In the genomic region with DNA sequence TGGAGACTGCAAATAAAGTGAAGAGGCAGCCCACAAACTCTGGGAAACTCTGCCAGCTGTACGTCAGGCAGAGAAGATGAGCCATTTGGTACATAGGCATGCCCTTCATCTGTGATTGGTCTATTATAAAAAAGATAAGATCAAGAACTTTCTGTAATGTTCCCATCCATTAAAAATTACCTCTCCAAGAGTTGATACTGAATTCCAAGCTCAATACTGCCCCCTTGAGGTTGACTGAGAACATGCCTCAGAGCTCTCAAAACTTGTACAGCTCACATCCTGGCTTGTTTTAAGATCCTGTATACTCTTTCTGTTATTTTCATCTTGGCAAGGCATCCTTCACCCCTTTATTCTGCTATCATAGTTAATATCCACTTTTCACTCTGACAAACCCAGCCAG, we compare ENCODE assay signal across 9 mouse cellular contexts. TPM values are rescaled to one million over a fixed set of nuclear protein-coding genes. Genes with fewer than 3 reads are reported as not detected.
DNase-seq lines count a peak whose midpoint lies in the region; ATAC-seq and TF ChIP-seq lines count a peak whose summit lies in the region.
"Had no signal": no experiment of that assay in that cellular context is flagged by ENCODE, and none has a peak within 500 bp of the region (broad histone marks: within the 10 kb centered on the region; RNA-seq: fewer than 3 reads in every experiment).

No protein-coding gene starts in this region.

- no peak overlapping the region for H3K27ac ChIP-seq in intestine, embryonic 14.5 days (ENCODE audit: low read depth)
- H3K27ac ChIP-seq in intestine, embryonic 16.5 days (ENCODE audit: low read length), result no peak overlapping the region
- no peak overlapping the region for H3K27ac ChIP-seq in cortical plate, adult 2 months (ENCODE audit: insufficient read depth, low read length)
- H3K27ac ChIP-seq in liver, embryonic 12.5 days, result peak overlapping the region; percentile 75

- H3K4me1 ChIP-seq in intestine, embryonic 14.5 days (replicated peaks; ENCODE audit: control insufficient read depth, insufficient read depth, low read length), result no peaks in the 10 kb centered on the region
- H3K4me1 ChIP-seq in intestine, embryonic 16.5 days (ENCODE audit: control insufficient read depth, insufficient read depth, low read length), result no peaks in the 10 kb centered on the region
- no peaks in the 10 kb centered on the region for H3K4me1 ChIP-seq in cortical plate, adult 2 months (ENCODE audit: control insufficient read depth, insufficient read depth, low read length)
- peaks cover 41% of the 10 kb centered on the region for H3K4me1 ChIP-seq in liver, embryonic 12.5 days

- H3K4me3 ChIP-seq in intestine, embryonic 14.5 days (ENCODE audit: low read depth, low read length), result no peak overlapping the region
- no peak overlapping the region for H3K4me3 ChIP-seq in intestine, embryonic 16.5 days (ENCODE audit: low read length)
- no peak overlapping the region for H3K4me3 ChIP-seq in cortical plate, adult 2 months (ENCODE audit: insufficient read depth, low read length)
- no peak overlapping the region for H3K4me3 ChIP-seq in liver, embryonic 12.5 days
- H3K4me3 ChIP-seq: erythroblast, embryonic 14.5 days had no signal

- no peak for TF ChIP-seq POLR2A in cortical plate, adult 2 months (IDR thresholded peaks at IDR 0.05; ENCODE audit: extremely low read depth, insufficient read depth, low read length)

- peak; percentile 51 for DNase-seq in intestine, embryonic 14.5 days (ENCODE audit: low spot score)
- peak; percentile 5 for DNase-seq in urinary bladder, postnatal 25 days (ENCODE audit: low spot score)
- no peak for DNase-seq in urinary bladder, adult 18-20 months (ENCODE audit: low spot score in 2 of 2)
- DNase-seq in ovary, postnatal 10 days (ENCODE audit: low spot score), result no peak
- no peak for DNase-seq in gastrocnemius, postnatal 4 days (ENCODE audit: low spot score in 2 of 2)

- peak; percentile 35; the same call in 1 of the 2 replicates for TF ChIP-seq CTCF in cortical plate, adult 2 months (IDR thresholded peaks at IDR 0.05; ENCODE audit: extremely low read depth, insufficient read depth, low read length)

- no peak overlapping the region for H3K9ac ChIP-seq in intestine, embryonic 14.5 days (ENCODE audit: low read length)
- no peak overlapping the region for H3K9ac ChIP-seq in intestine, embryonic 16.5 days (ENCODE audit: low read depth, low read length)
- H3K9ac ChIP-seq in liver, embryonic 12.5 days, result peak overlapping the region; percentile 40

- 63% methylated on average over 1 of the region's 1 CpGs for WGBS in intestine, embryonic 14.5 days
- 65% methylated on average over 1 of the region's 1 CpGs for WGBS in intestine, embryonic 16.5 days
- 55% methylated on average over 1 of the region's 1 CpGs for WGBS in liver, embryonic 12.5 days (ENCODE audit: insufficient replicate concordance)

- no peaks in the 10 kb centered on the region for H3K27me3 ChIP-seq in intestine, embryonic 14.5 days (replicated peaks; ENCODE audit: control insufficient read depth, insufficient read depth, low read length)
- H3K27me3 ChIP-seq in intestine, embryonic 16.5 days (replicated peaks; ENCODE audit: control insufficient read depth, insufficient read depth, low read length), result no peaks in the 10 kb centered on the region
- no peaks in the 10 kb centered on the region for H3K27me3 ChIP-seq in liver, embryonic 12.5 days (replicated peaks)

- no peaks in the 10 kb centered on the region for H3K9me3 ChIP-seq in intestine, embryonic 14.5 days (ENCODE audit: control insufficient read depth, low read length)
- no peaks in the 10 kb centered on the region for H3K9me3 ChIP-seq in intestine, embryonic 16.5 days (ENCODE audit: control insufficient read depth, low read length)
- H3K9me3 ChIP-seq in liver, embryonic 12.5 days (replicated peaks), result no peaks in the 10 kb centered on the region

- no peaks in the 10 kb centered on the region for H3K36me3 ChIP-seq in intestine, embryonic 14.5 days (ENCODE audit: control insufficient read depth, insufficient read depth, low read length)
- H3K36me3 ChIP-seq in intestine, embryonic 16.5 days (ENCODE audit: control insufficient read depth, insufficient read depth, low read length), result no peaks in the 10 kb centered on the region
- no peaks in the 10 kb centered on the region for H3K36me3 ChIP-seq in liver, embryonic 12.5 days

- no peak for ATAC-seq in intestine, embryonic 14.5 days (replicated peaks; ENCODE audit: low FRiP score, low TSS enrichment, low read depth)
- ATAC-seq in intestine, embryonic 16.5 days, result no peak
- ATAC-seq in liver, embryonic 12.5 days, result no peak

- no peak overlapping the region for H3K4me2 ChIP-seq in intestine, embryonic 14.5 days (ENCODE audit: low read length)
- H3K4me2 ChIP-seq in intestine, embryonic 16.5 days (ENCODE audit: low read depth, low read length), result no peak overlapping the region
- H3K4me2 ChIP-seq in liver, embryonic 12.5 days, result no peak overlapping the region

RNA-seq across cellular contexts. Expression of gene Hbb-bt, which starts 6.9 kb away (rescaled TPM):
- 1,233 and 1,868 TPM in 2 replicates for polyA plus RNA-seq in intestine, embryonic 14.5 days (2014; fragmentation: Nextera tagmentation; extraction: Ambion mirVana)
- polyA plus RNA-seq in intestine, embryonic 16.5 days (2015; fragmentation: Nextera tagmentation; extraction: Ambion mirVana), result 1,955 and 2,476 TPM in 2 replicates
- 56.3 and 87.5 TPM in 2 replicates for polyA plus RNA-seq in cortical plate, adult 2 months (2012; rRNA removed)
- 37,996 and 38,837 TPM in 2 replicates for polyA plus RNA-seq in liver, embryonic 12.5 days (2016; fragmentation: Nextera tagmentation; extraction: Ambion mirVana)
- total RNA-seq in gastrocnemius, postnatal 4 days (2021), result 10 to 100 TPM; 62.8 to 81.8 TPM

RNA-seq across cellular contexts. Expression of gene Olfr67, which starts 15.2 kb away (rescaled TPM):
- not detected in 2 replicates for polyA plus RNA-seq in intestine, embryonic 14.5 days (2014; fragmentation: Nextera tagmentation; extraction: Ambion mirVana)
- not detected in 2 replicates for polyA plus RNA-seq in intestine, embryonic 16.5 days (2015; fragmentation: Nextera tagmentation; extraction: Ambion mirVana)
- polyA plus RNA-seq in cortical plate, adult 2 months (2012; rRNA removed), result not detected in 2 replicates
- polyA plus RNA-seq in liver, embryonic 12.5 days (2016; fragmentation: Nextera tagmentation; extraction: Ambion mirVana), result not detected in 2 replicates
- total RNA-seq in gastrocnemius, postnatal 4 days (2021), result not detected
- polyA plus RNA-seq: erythroblast, embryonic 14.5 days had no signal

RNA-seq across cellular contexts. Expression of gene Hbb-bs, which starts 21.0 kb away (rescaled TPM):
- 2,953 and 4,508 TPM in 2 replicates for polyA plus RNA-seq in intestine, embryonic 14.5 days (2014; fragmentation: Nextera tagmentation; extraction: Ambion mirVana)
- 6,207 and 7,496 TPM in 2 replicates for polyA plus RNA-seq in intestine, embryonic 16.5 days (2015; fragmentation: Nextera tagmentation; extraction: Ambion mirVana)
- 471 and 650 TPM in 2 replicates for polyA plus RNA-seq in cortical plate, adult 2 months (2012; rRNA removed)
- 70,723 and 73,152 TPM in 2 replicates for polyA plus RNA-seq in liver, embryonic 12.5 days (2016; fragmentation: Nextera tagmentation; extraction: Ambion mirVana)
- 100 to 1,000 TPM; 289 to 541 TPM for total RNA-seq in gastrocnemius, postnatal 4 days (2021)

RNA-seq across cellular contexts. Expression of gene Olfr68, which starts 27.4 kb away (rescaled TPM):
- not detected in 2 replicates for polyA plus RNA-seq in intestine, embryonic 14.5 days (2014; fragmentation: Nextera tagmentation; extraction: Ambion mirVana)
- polyA plus RNA-seq in intestine, embryonic 16.5 days (2015; fragmentation: Nextera tagmentation; extraction: Ambion mirVana), result not detected in 2 replicates
- polyA plus RNA-seq in cortical plate, adult 2 months (2012; rRNA removed), result not detected in 2 replicates
- polyA plus RNA-seq in liver, embryonic 12.5 days (2016; fragmentation: Nextera tagmentation; extraction: Ambion mirVana), result not detected in 2 replicates
- total RNA-seq in gastrocnemius, postnatal 4 days (2021), result not detected
- polyA plus RNA-seq: erythroblast, embryonic 14.5 days had no signal

RNA-seq across cellular contexts. Expression of gene Hbb-bh2, which starts 33.5 kb away (rescaled TPM):
- not detected in 2 replicates for polyA plus RNA-seq in intestine, embryonic 14.5 days (2014; fragmentation: Nextera tagmentation; extraction: Ambion mirVana)
- not detected in 2 replicates for polyA plus RNA-seq in intestine, embryonic 16.5 days (2015; fragmentation: Nextera tagmentation; extraction: Ambion mirVana)
- not detected in 2 replicates for polyA plus RNA-seq in cortical plate, adult 2 months (2012; rRNA removed)
- 0.72 and 1.2 TPM in 2 replicates for polyA plus RNA-seq in liver, embryonic 12.5 days (2016; fragmentation: Nextera tagmentation; extraction: Ambion mirVana)
- not detected for total RNA-seq in gastrocnemius, postnatal 4 days (2021)

Comparison
In these comparisons a context has a peak if more than half of its experiments do, and no peak if none do; other contexts are left out.
1. DNase-seq: peak in intestine, embryonic 14.5 days (single experiment) and urinary bladder, postnatal 25 days (single experiment); none in urinary bladder, adult 18-20 months (0 of 2), ovary, postnatal 10 days (single experiment) and gastrocnemius, postnatal 4 days (0 of 2).
2. RNA of gene Hbb-bt, which starts 6.9 kb away (polyA plus RNA-seq): 37,996 to 38,837 TPM in liver, embryonic 12.5 days, 1,955 to 2,476 TPM in intestine, embryonic 16.5 days and 1,233 to 1,868 TPM in intestine, embryonic 14.5 days; 56.3 to 87.5 TPM in cortical plate, adult 2 months; every median in the first group is over 10 times any median in the second.